In genomic region chr6:17066211-17066940, GRCm38 (mm10) we compare ENCODE assay signal across 7 mouse cellular contexts. TPM values are rescaled to one million over a fixed set of nuclear protein-coding genes. Genes with fewer than 3 reads are reported as not detected.
A peak's percentile ranks its signal among the peaks of the same experiment; 100 is the strongest.
DNase-seq lines count a peak whose midpoint lies in the region; ATAC-seq and TF ChIP-seq lines count a peak whose summit lies in the region.

No protein-coding gene starts in this region.

- no peak for TF ChIP-seq POLR2A in spleen, adult 2 months (IDR thresholded peaks at IDR 0.05; ENCODE audit: low read depth, low read length)

- H3K4me2 ChIP-seq in forebrain, embryonic 11.5 days (ENCODE audit: low read depth, low read length, severe bottlenecking): peak overlapping the region; percentile 96; the same call in 1 of the 2 replicates
- peak overlapping the region; percentile 90 for H3K4me2 ChIP-seq in limb, embryonic 13.5 days (replicated peaks)
- H3K4me2 ChIP-seq in stomach, postnatal 0 days (replicated peaks; ENCODE audit: low read depth): peak overlapping the region; percentile 83

- H3K36me3 ChIP-seq in spleen, adult 2 months (ENCODE audit: control insufficient read depth, insufficient read depth, low read length): no peaks in the 10 kb centered on the region
- no peaks in the 10 kb centered on the region for H3K36me3 ChIP-seq in forebrain, embryonic 11.5 days (ENCODE audit: control insufficient read depth, insufficient read depth, low read length)
- H3K36me3 ChIP-seq in limb, embryonic 13.5 days: 0 out of 2 replicates have a peak, but pooled peaks cover 8% of the 10 kb centered on the region
- H3K36me3 ChIP-seq in stomach, postnatal 0 days (ENCODE audit: control insufficient read depth, insufficient read depth, low read length): no peaks in the 10 kb centered on the region

- H3K4me3 ChIP-seq in spleen, adult 2 months (ENCODE audit: extremely low read depth, insufficient read depth, insufficient read length): peak overlapping the region; percentile 73
- H3K4me3 ChIP-seq in forebrain, embryonic 11.5 days (ENCODE audit: low read depth, low read length): peak overlapping the region; percentile 79
- H3K4me3 ChIP-seq in limb, embryonic 13.5 days: peak overlapping the region; percentile 84
- H3K4me3 ChIP-seq in stomach, postnatal 0 days (ENCODE audit: low read depth, low read length): peak overlapping the region; percentile 85

- H3K27ac ChIP-seq in spleen, adult 2 months (ENCODE audit: insufficient read depth, low read length): peak overlapping the region; percentile 81
- no peak overlapping the region for H3K27ac ChIP-seq in forebrain, embryonic 11.5 days (ENCODE audit: low read depth, low read length)
- H3K27ac ChIP-seq in limb, embryonic 13.5 days: no peak overlapping the region
- peak overlapping the region; percentile 90 for H3K27ac ChIP-seq in stomach, postnatal 0 days (replicated peaks)

- no peaks in the 10 kb centered on the region for H3K27me3 ChIP-seq in spleen, adult 2 months (ENCODE audit: control insufficient read depth, insufficient read depth, low read length)
- peaks cover 6% of the 10 kb centered on the region for H3K27me3 ChIP-seq in forebrain, embryonic 11.5 days (ENCODE audit: control insufficient read depth, insufficient read depth, low read length)
- no peaks in the 10 kb centered on the region for H3K27me3 ChIP-seq in limb, embryonic 13.5 days
- no peaks in the 10 kb centered on the region for H3K27me3 ChIP-seq in stomach, postnatal 0 days (ENCODE audit: control insufficient read depth, insufficient read depth, low read length)

- no peak for TF ChIP-seq CTCF in spleen, adult 2 months (IDR thresholded peaks at IDR 0.05; ENCODE audit: extremely low read depth, insufficient read depth, insufficient read length, insufficient replicate concordance)
- no peak for TF ChIP-seq CTCF in stomach, postnatal 0 days (IDR thresholded peaks at IDR 0.05; ENCODE audit: low read depth)

- no peak for TF ChIP-seq EP300 in stomach, postnatal 0 days (optimal IDR thresholded peaks at IDR 0.05)

- no peak overlapping the region for H3K9ac ChIP-seq in forebrain, embryonic 11.5 days (ENCODE audit: low read length)
- H3K9ac ChIP-seq in limb, embryonic 13.5 days: 0 out of 2 replicates have a peak overlapping the region, but pooled peaks have one; percentile 39
- peak overlapping the region; percentile 51; the same call in 1 of the 2 replicates for H3K9ac ChIP-seq in stomach, postnatal 0 days (ENCODE audit: low read length)

- 26% methylated on average over 11 of the region's 11 CpGs for WGBS in spleen, adult 2 months
- 61% methylated on average over 11 of the region's 11 CpGs for WGBS in forebrain, embryonic 11.5 days
- WGBS in limb, embryonic 13.5 days: 60% methylated on average over 11 of the region's 11 CpGs
- WGBS in stomach, postnatal 0 days: 35% methylated on average over 11 of the region's 11 CpGs

- DNase-seq in spleen, adult 2 months (ENCODE audit: low read depth in 1 of 2, low spot score in 2 of 2): no peak
- DNase-seq in spleen, adult 18-20 months: no peak
- no peak for DNase-seq in forebrain, embryonic 11.5 days (ENCODE audit: low spot score)
- no peak for DNase-seq in stomach, postnatal 0 days (ENCODE audit: low spot score)
- DNase-seq in urinary bladder, postnatal 14 days (ENCODE audit: low spot score): no peak
- DNase-seq in cerebellum, postnatal 25 days: no peak

- H3K9me3 ChIP-seq in forebrain, embryonic 11.5 days (ENCODE audit: control insufficient read depth, low read length): no peaks in the 10 kb centered on the region
- H3K9me3 ChIP-seq in limb, embryonic 13.5 days: no peaks in the 10 kb centered on the region
- H3K9me3 ChIP-seq in stomach, postnatal 0 days (ENCODE audit: control insufficient read depth, low read length): no peaks in the 10 kb centered on the region

- no peaks in the 10 kb centered on the region; the same call in none of the 2 replicates for H3K4me1 ChIP-seq in spleen, adult 2 months (ENCODE audit: control insufficient read depth, insufficient read depth, insufficient read length)
- no peaks in the 10 kb centered on the region for H3K4me1 ChIP-seq in forebrain, embryonic 11.5 days (replicated peaks; ENCODE audit: control insufficient read depth, insufficient read depth, low read length)
- H3K4me1 ChIP-seq in limb, embryonic 13.5 days: peaks cover 20% of the 10 kb centered on the region
- H3K4me1 ChIP-seq in stomach, postnatal 0 days (replicated peaks; ENCODE audit: control insufficient read depth, insufficient read depth): no peaks in the 10 kb centered on the region

- no peak for ATAC-seq in forebrain, embryonic 11.5 days (replicated peaks; ENCODE audit: low FRiP score)
- ATAC-seq in limb, embryonic 13.5 days (ENCODE audit: low FRiP score, low read depth): no peak
- ATAC-seq in stomach, postnatal 0 days (ENCODE audit: low FRiP score, low TSS enrichment): no peak

RNA-seq across cellular contexts. Expression of gene Tes, which starts 1.4 kb away (rescaled TPM):
- polyA plus RNA-seq in spleen, adult 2 months (2012; rRNA removed): 20.7 and 22.6 TPM in 2 replicates
- polyA plus RNA-seq in forebrain, embryonic 11.5 days (2014; fragmentation: Nextera tagmentation; extraction: Ambion mirVana): 34.6 and 38.3 TPM in 2 replicates
- polyA plus RNA-seq in limb, embryonic 13.5 days (2015; fragmentation: Nextera tagmentation; extraction: Ambion mirVana): 95.0 and 96.8 TPM in 2 replicates
- 111 and 114 TPM in 2 replicates for polyA plus RNA-seq in stomach, postnatal 0 days (2015; fragmentation: Nextera tagmentation; extraction: Ambion mirVana)

Comparison
In these comparisons a context has a peak if more than half of its experiments do, and no peak if none do; other contexts are left out.
1. H3K27ac ChIP-seq: peak in spleen, adult 2 months (single experiment) and stomach, postnatal 0 days (single experiment); none in forebrain, embryonic 11.5 days (single experiment) and limb, embryonic 13.5 days (single experiment).
2. Peak in every context shown above with its lines, with median percentiles within 50 percentile points of each other: H3K4me3 ChIP-seq and H3K4me2 ChIP-seq.